Mouse (Mus musculus) small intestine, adult 2 months (tissue): ENCODE measurements around the gene Greb1.

Experiments
- CTCF ChIP-seq: fragments of 200-500 bp; IDR thresholded peaks from 2 replicates; pipeline ENCODE4 v1.5.1; 2012; ENCODE audit warnings: low read depth, mild to moderate bottlenecking, control low read depth, inconsistent platforms, low read length, moderate library complexity, mixed read lengths; ENCODE audit not compliant: insufficient replicate concordance, insufficient read length; ENCODE audit errors: extremely low read depth
- POLR2A ChIP-seq: fragments of 200-500 bp; IDR thresholded peaks from 2 replicates; pipeline ENCODE4 v1.6.1; 2012; ENCODE audit warnings: low read depth, mild to moderate bottlenecking, control low read depth, inconsistent platforms, low read length, moderate library complexity

DNA sequence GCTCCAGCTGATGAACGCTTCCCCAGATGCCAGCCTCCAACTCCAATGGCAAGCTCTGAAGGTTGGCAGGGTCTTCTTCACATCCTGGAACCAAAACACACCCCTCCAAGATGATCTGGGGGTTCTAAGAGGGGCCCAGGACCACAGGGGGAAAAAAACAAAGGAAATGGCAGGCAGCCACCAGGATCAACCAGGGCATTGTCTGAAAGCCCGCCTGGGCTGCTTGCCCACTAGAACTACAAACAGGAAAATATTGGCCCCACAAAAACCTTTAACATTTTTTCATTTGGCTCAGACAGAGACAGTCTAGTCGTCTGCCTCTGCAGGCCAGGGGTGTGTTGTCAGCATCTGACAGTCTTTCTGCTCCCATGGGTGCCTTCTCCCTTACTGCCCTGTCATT, 25.3 kb downstream of the Greb1 start:
- TF ChIP-seq CTCF (no peak), POLR2A (no peak)
